Mouse (Mus musculus) frontal cortex, postnatal 10 days (tissue): ENCODE results near the gene Vps50.
"Not testable (repeated sequence)": the region's sequence is repeated elsewhere in the genome, so short reads cannot be mapped to it uniquely, and the experiment has no call there.

Experiments
- DNase-seq, 2 experiments: peaks; one replicate each; pipeline ENCODE4 v3.0.0; 2022; ENCODE audit warnings: low spot score in 2 of 2, mixed read lengths in 1 of 2

Vps50 gene

DNA sequence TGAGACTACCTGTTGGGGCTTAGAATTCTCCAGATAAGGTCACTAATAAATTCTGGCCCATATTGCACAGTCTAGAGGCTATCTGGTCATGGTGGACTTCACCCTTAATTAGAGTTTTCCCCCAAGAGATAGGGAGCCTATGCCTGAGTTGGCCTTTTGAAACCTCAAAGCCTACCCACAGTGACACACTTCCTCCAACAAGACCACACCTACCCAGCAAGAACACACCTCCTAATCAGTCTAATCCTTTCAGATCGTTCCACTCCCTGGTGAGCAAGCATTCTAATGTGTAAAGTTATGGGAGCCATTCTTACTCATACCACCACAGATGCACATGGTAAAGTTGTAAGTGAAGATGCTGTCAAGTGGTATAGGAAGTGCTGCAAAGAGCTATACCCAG lies 37.9 kb downstream of the Vps50 start:
- DNase-seq, result no peak

DNA sequence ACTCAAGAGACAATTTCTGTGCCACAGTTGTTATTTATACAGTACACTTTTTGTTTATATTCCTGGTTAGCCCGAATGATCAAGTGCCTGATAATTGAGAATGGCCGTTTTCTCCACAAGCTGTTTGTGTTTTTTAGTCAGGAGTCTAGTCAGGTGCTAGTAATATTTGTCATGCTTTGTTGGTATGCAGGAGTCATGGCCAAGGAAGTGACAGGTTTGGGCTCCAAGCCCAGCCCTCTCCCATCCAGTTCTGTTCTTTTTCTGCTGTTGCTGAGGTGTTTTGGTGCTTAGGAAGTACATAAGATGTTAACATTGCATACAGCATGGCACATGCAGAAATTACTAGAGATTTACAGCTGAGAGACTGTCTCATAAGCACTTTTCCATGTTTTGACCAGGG lies 41.3 kb downstream of the Vps50 start:
- DNase-seq, result no peak

DNA sequence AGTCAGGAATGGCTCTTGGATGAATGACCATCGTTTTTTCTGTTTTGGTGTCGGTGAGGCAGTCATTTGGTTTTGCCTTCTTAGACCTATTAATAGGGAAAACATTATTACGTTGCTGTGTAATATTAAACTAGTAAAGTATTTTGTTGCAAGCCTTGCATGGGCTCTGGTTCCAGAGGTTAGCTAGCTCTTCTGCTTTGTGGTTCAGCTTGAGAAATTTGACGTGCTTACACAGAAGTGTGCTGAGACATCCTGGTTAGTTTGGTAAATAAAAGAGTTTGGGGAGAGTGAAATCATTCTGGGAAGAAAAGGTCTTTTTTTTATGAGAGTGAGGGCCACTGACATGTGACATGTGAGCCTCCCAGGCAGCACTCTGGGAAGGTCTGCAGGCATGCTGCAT lies 45.7 kb downstream of the Vps50 start:
- no peak for DNase-seq

DNA sequence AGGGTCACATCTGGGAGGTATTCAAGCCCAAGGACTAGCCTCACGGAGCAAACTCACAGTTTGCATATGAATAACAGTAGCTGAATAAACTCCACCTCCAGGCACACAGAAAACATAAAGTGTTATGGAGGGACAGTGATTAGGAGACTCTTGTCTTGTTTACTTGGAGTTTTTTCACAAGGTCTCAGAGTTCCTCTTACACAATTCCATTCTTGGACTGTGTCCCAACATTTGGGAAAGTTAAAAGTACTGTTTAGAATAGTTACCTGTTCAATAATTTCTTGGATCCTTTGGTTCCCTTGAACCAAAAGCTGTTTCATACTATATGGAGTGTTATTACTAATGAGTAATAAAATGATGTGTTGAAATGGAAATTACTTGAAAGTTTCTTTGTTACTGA lies 46.8 kb downstream of the Vps50 start:
- no peak for DNase-seq

DNA sequence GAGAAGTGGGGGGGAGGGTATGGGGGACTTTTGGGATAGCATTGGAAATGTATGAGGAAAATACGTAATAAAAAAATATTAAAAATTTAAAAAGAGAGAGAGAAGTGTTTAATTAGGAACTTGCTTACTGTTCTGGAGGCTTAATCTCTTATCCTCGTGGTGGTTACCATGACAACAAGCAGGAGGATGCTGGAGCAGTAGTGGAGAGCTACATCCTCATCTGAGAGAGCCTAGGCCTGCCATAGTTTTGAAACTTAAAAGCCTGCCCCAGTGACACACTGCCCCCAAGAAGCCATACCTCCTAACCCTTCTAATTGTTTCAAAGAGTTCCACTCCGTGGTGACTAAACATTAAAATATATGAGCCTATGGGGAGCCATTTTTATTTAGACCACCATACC lies 50.8 kb downstream of the Vps50 start:
- no peak for DNase-seq

DNA sequence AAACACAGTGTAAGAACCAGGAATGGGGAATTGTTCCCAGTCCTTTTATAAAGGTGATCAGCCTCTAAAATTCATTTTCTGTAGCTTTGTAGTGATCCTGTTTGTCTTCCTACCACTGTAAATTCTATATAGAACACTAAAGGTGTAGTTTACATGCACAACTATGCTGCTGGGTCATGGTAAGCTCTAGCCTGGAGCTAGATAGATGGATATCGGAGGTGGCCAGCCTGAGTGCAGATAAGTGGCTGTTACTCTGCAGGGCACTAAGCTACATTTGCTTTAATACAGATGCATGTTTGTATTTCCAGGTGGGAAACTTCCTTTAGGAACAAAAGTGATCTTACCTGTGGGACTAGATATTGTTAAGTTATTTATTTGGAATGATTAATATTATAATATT lies 51.8 kb downstream of the Vps50 start:
- DNase-seq, result no peak

DNA sequence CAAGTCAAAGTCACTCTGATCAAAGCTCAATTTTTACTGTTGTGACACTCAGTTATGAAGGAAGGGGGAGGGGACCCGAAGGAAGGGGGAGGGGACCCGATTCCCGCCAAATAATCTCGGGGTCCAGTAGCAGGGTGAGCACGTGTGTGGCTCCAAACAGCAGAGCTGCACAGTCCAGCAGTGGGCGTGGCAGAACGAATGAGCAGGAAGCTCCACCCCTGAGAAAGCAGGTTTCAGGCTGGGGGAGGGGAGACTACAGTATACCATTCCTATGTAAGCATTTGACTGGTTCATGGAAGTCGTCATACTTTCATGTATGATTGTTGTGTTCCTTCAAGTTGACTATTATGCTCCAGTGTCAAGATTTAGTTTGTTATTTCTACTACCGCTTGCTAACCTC lies 54.5 kb downstream of the Vps50 start:
- DNase-seq, result not testable (repeated sequence)

DNA sequence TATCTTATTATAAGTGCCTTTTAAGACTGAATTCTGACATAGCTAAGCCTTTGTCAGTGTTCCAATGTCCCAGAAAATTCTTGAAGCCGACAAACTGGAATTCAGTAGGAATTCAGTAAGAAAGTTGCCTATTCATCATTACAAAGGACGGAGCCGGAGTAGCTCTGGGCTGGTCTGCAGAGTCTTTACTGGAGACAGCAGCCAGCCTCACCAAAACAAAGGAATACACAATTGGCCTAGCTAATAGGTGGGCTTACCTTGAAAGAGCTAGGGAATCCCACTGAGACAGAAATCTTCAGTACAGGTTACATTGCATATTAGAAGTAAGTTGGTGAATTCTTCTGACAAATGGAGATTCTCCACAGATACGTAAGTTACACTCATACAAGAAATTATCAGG lies 59.0 kb downstream of the Vps50 start:
- no peak for DNase-seq

DNA sequence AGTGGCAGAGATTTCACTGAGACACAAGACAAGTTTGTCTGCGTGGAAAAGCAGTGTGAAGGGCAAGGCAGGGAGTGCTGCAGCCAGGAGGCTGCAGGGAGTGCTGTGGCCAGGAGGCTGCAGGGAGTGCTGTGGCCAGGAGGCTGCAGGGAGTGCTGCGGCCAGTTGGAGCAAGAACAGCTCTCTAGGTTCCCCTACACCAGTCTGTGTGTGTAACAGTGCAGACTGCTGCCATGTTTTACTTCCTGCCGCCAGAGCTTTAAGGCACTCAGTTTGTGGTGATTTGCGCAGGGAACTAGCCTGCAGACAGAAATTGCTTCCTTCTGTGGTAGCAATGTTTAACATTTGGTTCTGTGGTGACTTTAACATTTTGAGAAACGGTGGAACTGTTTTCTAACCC lies 61.8 kb downstream of the Vps50 start:
- no peak for DNase-seq

DNA sequence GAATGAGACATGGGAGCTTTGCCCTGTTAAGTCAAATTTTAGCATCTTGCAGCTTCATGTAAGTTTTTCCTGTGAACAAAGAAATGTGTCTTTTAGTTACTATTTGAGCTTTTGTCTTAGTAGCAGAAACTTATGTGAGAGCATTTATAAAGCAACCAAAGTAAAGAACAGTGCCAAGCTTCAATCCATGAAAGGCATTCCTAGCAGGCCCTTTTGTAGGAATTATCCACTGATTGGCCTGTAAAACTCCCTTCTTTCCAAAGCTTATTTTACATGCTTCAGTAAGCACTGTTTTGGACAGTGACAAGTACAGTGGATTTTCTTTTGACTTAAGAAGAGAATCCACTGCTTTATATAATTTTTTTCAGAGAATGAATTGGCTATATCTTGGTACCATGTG lies 64.1 kb downstream of the Vps50 start:
- DNase-seq, result no peak

DNA sequence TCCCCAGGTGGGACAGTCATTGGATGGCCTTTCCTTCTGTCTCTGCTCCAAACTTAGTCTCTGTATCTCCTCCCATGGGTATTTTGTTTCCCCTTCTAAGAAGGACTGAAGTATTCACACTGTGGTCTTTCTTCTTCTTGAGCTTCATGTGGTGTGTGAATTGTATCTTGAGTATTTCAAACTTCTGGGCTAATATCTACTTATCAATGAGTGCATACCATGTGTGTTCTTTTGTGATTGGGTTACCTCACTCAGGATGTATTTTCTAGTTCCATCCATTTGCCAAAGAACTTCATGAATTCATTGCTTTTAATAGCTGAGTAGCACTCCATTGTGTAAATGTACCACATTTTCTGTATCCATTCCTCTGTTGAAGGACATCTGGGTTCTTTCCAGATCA lies 65.9 kb downstream of the Vps50 start:
- DNase-seq, result not testable (repeated sequence)

DNA sequence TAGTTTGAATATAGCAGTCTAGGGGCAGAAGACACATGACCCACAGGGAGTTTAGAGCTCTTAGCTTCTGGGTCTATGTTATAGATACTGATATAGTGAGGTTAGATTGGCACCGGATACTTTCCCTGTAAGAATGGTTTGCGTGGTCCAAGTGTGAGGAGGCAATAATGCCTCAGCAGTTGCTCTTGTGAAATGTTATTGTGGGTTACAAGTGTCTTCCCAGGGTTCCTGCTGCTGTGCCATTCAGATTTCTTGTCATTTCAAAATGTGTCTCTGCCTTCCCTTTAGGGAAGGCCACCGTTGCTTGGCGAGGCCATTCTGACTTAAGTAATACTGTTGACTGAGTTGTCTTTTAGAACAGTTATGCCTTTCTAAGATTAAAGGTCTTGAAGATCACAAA lies 66.8 kb downstream of the Vps50 start:
- no peak for DNase-seq

DNA sequence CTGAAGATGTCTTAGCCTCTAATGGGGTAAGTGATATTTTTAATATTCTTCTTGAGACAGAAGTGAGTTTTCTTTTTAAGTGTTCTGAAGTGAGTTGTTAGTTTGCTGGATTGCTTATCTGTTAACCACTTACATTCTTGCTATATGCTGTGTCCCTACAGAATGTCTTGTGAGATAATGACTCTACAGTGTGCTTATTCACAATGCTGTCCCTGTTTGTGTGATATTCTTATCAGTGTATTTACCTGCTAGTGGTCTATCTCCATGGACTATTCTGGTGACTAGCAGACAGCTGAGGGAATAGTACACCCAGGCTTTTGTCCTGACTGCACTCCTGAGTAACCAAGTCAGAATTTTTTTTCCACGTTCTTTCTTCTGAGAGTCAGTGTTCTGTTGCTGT lies 67.5 kb downstream of the Vps50 start:
- no peak for DNase-seq

DNA sequence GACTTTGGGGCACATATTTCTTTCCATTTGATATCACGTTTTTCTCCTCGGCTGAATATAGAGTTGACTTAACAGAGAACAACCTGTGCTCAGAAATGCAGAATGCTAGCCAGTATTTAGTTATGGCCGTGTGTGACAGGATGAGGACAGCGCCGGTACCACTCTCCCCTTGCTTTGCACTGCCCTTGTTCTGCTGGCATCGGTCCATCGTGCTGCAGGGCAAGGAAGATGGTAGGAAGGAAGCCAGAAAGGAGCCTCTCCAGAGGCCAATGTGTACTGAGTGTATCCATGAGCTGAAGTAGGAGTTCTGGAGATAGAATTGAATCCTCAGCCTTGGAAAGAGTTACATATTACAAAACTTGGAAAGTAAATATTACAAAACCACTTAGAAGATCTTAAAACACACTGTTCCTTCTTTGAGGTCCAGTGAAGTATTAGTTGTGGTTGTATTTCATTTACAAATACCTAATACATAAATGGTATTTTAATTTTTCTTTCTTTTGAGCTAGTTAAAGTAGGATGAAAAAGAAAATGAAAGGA lies 69.0 kb downstream of the Vps50 start:
- no peak for DNase-seq

DNA sequence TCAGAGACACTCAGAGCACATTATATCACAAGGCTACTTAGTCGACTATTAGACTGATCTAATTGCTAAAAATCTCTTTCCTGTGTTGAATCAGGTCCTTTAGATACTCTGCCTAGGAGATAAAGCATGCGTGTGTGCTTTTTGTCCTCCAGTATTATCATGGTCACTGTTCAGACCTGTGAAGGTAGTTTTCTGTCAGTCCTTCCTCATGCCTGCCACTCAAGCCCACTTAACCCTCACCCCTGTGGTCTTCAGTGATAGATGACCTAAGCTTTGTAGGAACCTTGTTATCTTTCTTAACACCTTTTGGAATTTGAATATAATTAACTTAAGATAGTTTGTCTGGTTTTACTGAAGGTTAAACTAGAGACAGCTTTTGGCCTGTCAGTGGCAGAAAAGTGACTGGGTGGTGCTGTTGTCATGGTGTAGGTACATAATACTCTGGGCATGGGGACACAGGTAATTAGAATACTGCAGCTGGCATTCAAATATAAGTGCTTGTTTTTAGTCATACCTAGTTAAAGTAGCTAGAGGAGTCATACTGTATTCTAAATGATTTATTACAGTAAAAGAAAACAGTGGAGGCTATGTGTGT lies 74.1 kb downstream of the Vps50 start:
- DNase-seq, result no peak

DNA sequence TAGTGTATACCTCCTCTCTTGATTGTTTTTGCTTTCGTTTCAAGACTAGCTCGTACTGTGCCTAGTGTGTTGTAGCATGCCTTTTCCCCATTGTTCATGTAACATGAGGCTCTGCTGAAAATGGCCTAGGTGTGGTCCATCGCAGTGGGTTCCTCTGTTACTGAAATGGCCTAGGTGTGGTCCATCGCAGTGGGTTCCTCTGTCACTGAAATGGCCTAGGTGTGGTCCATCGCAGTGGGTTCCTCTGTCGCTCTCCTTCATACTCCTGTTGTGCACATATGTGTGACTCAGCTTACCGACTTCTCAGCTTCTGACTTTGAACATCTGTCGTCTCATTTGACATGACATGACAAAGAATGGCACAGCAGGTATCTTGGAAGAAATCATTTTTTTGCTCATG lies 75.6 kb downstream of the Vps50 start:
- DNase-seq, result no peak

DNA sequence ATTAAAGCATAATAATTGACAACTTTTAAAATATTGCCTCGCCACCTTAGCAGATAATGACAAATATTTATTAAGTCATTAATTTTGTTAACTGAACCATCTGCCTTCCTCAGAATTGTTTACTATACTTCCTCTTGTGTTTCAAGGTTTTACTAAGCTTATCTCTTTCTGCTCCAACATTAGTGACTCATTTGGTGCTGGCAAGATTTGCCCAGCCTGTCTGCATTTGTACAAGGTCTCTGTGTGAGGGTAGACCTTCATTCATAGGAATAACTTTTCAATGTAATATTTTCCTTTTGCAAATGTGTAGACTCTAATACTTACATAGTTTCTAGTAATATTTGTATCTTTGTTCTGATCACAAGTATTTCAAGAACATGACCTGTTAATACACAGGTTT lies 87.2 kb downstream of the Vps50 start:
- no peak for DNase-seq

DNA sequence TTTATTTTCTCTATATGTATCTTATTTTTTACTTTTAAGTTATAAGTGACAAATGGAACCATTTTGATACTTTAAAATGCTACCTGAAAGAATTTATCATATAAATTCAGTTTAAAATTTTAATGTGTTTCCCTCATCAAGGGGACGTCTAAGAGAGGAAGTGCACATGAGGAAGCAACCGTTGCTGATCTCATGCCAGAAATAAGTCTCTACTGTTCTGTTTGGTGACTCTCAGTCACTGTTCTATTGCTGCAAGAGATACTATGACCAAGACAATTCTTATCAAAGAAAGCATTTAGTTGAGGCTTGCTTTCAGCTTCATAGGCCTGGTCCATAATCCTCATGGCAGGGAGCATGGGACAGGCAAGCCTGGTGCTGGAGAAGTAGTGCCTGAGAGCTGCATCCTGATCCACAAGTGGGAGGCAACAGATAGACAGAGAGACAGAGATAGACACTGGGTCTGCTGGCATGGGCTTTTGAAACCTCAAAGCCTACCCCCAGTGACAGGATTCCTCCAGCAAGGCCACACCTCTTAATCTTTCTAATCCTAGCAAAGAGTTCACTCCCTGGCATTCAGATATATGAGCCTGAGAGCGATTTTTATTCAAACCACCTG lies 92.2 kb downstream of the Vps50 start:
- no peak for DNase-seq

DNA sequence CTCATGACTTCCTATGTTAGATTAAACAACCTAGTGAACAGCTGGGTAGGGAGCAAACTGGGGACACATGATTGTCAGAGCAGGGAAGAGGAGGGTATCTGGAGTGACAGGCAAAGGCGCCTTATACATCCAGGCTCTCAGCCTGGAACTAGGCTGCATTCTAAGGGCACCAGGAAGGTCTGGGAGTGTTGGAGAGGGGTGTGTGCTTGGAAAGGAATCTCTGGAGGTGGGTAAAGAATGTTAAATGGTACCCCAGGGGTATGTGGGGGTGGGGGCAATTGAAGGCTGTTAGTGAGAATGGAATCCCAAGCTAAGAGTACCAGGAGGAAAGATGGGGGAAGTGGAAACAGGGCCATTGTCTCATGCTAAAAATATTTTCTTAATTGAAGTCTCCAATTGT lies 96.1 kb downstream of the Vps50 start:
- no peak for DNase-seq

DNA sequence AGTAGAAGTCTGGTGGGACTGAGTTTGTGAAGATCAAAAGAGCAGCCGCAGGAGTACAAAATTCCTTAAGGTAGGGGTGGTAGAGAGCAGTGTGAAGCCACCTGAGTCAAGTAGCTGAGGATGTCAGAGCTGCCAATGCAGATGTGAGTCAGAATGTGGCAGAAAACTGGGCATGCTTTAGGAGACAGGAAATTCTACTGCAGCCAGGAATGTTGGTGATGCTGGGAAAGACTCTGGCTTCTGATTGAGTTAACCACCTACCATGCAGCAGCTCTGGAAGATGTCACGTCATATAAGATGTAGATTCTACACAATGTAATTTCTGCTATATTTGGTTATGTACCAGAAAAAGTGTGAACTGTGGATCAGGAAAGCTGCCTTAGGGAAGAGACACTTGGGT lies 114.6 kb downstream of the Vps50 start:
- DNase-seq, result no peak

DNA sequence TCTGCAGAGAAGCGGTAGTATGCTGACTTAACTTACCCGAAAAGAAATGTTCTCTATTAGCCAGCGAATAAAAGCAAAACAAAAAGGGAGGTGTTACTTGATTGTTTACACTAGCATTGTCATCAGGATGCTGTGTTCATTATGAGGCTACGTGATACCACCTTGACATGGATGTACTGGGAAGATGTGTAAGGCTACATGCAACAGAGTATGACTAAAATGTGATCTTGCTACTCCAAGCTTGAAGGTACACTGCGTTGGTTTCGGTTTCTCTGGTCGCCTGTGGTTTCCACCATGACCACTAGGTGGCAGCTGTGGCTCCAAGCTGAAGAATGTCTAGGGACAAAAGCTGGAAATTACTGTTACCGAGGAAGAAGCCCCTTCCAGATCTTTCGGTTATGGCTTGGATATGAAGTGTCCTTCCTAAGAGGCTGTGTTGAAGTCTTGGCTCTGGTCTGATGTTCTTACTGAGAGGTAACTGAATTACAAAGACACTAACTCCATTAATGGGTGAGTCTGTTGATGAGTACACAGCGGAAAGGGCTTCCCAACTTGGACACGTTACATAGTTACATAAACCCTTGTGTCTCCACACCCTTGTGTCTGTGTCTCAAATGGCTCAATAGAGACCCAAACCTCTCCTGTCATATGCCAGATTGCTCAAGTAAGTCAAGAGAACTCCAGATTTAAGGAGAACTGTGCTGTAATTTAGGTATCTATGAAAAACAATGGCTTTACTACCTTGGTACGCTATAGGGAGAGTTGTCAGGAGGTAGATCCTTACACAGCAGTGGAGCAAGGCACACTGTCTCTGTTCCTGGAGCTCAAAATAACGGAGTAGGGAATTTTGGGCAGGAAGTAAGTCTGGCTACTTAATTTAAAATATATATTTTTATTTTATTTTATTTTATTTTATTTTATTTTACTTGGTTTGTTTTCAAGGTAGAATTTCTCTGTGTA lies 122.5 kb downstream of the Vps50 start:
- DNase-seq, result peak; percentile 20 to 26
